Mouse (Mus musculus): ENCODE measurements around the gene Pipox. TPM values are rescaled to one million over a fixed set of nuclear protein-coding genes. Genes with fewer than 3 reads are reported as not detected.

Pipox gene
- polyA plus RNA-seq, 1 experiment from 2014 or later = 12.6 TPM

GRCm38 (mm10) chr11:77889484-77889883 lies 4.4 kb downstream of the Pipox start:
- Histone ChIP-seq H3K9ac (replicated peaks; ENCODE audit: low read depth, low read length) (no peak overlapping the region), H3K36me3 (ENCODE audit: control insufficient read depth, insufficient read depth) (no peaks in the 10 kb centered on the region), H3K9me3 (ENCODE audit: control insufficient read depth, low read length) (no peaks in the 10 kb centered on the region), H3K27me3 (replicated peaks; ENCODE audit: control insufficient read depth, insufficient read depth, low read length) (no peaks in the 10 kb centered on the region), H3K27ac (ENCODE audit: low read length) (no peak overlapping the region), H3K4me2 (ENCODE audit: low read length) (no peak overlapping the region), H3K4me3 (replicated peaks; ENCODE audit: low read length) (no peak overlapping the region), H3K4me1 (replicated peaks; ENCODE audit: control insufficient read depth, insufficient read depth, low read length) (peaks cover 84% of the 10 kb centered on the region)
- 28% methylated on average over 1 of the region's 2 CpGs for WGBS
- no peak for ATAC-seq

GRCm38 (mm10) chr11:77888846-77889245 lies 5.0 kb downstream of the Pipox start:
- 91% methylated on average over 5 of the region's 5 CpGs for WGBS
- H3K4me2 ChIP-seq (ENCODE audit: low read length) = no peak overlapping the region
- H3K4me1 ChIP-seq (replicated peaks; ENCODE audit: control insufficient read depth, insufficient read depth, low read length) = peaks cover 78% of the 10 kb centered on the region
- no peaks in the 10 kb centered on the region for H3K36me3 ChIP-seq (ENCODE audit: control insufficient read depth, insufficient read depth)
- no peaks in the 10 kb centered on the region for H3K9me3 ChIP-seq (ENCODE audit: control insufficient read depth, low read length)
- no peak overlapping the region for H3K9ac ChIP-seq (replicated peaks; ENCODE audit: low read depth, low read length)
- no peak overlapping the region for H3K4me3 ChIP-seq (replicated peaks; ENCODE audit: low read length)
- peak overlapping the region; percentile 69 for H3K27ac ChIP-seq (ENCODE audit: low read length)
- no peak for ATAC-seq
- H3K27me3 ChIP-seq (replicated peaks; ENCODE audit: control insufficient read depth, insufficient read depth, low read length) = no peaks in the 10 kb centered on the region

- peaks cover 64% of the 10 kb centered on the region for H3K4me1 ChIP-seq (replicated peaks; ENCODE audit: control insufficient read depth, insufficient read depth, low read length)
- peak overlapping the region; percentile 45 for H3K9ac ChIP-seq (replicated peaks; ENCODE audit: low read depth, low read length)
- peak overlapping the region; percentile 87 for H3K27ac ChIP-seq (ENCODE audit: low read length)
- H3K27me3 ChIP-seq (replicated peaks; ENCODE audit: control insufficient read depth, insufficient read depth, low read length) = no peaks in the 10 kb centered on the region
- peak; percentile 73 for ATAC-seq
- no peak overlapping the region for H3K4me3 ChIP-seq (replicated peaks; ENCODE audit: low read length)
- no peaks in the 10 kb centered on the region for H3K36me3 ChIP-seq (ENCODE audit: control insufficient read depth, insufficient read depth)
- H3K4me2 ChIP-seq (ENCODE audit: low read length) = 0 out of 2 replicates have a peak overlapping the region, but pooled peaks have one; percentile 12
- no peaks in the 10 kb centered on the region for H3K9me3 ChIP-seq (ENCODE audit: control insufficient read depth, low read length)
- WGBS = 17% methylated on average over 17 of the region's 17 CpGs
These were observed 6.4 kb downstream of the Pipox start for GRCm38 (mm10) chr11:77887373-77887960.

- no peak overlapping the region for H3K9ac ChIP-seq (replicated peaks; ENCODE audit: low read depth, low read length)
- WGBS = 38% methylated on average over 8 of the region's 8 CpGs
- ATAC-seq = no peak
- no peak overlapping the region for H3K4me3 ChIP-seq (replicated peaks; ENCODE audit: low read length)
- no peaks in the 10 kb centered on the region for H3K36me3 ChIP-seq (ENCODE audit: control insufficient read depth, insufficient read depth)
- peaks cover 49% of the 10 kb centered on the region for H3K4me1 ChIP-seq (replicated peaks; ENCODE audit: control insufficient read depth, insufficient read depth, low read length)
- no peaks in the 10 kb centered on the region for H3K9me3 ChIP-seq (ENCODE audit: control insufficient read depth, low read length)
- no peak overlapping the region for H3K27ac ChIP-seq (ENCODE audit: low read length)
- no peak overlapping the region for H3K4me2 ChIP-seq (ENCODE audit: low read length)
- no peaks in the 10 kb centered on the region for H3K27me3 ChIP-seq (replicated peaks; ENCODE audit: control insufficient read depth, insufficient read depth, low read length)
These were observed 8.7 kb downstream of the Pipox start for GRCm38 (mm10) chr11:77885246-77885575.

- no peak overlapping the region for H3K27ac ChIP-seq (ENCODE audit: low read length)
- no peak overlapping the region for H3K9ac ChIP-seq (replicated peaks; ENCODE audit: low read depth, low read length)
- H3K9me3 ChIP-seq (ENCODE audit: control insufficient read depth, low read length) = no peaks in the 10 kb centered on the region
- no peak overlapping the region for H3K4me2 ChIP-seq (ENCODE audit: low read length)
- no peak overlapping the region for H3K4me3 ChIP-seq (replicated peaks; ENCODE audit: low read length)
- ATAC-seq = no peak
- 54% methylated on average over 10 of the region's 10 CpGs for WGBS
- no peaks in the 10 kb centered on the region for H3K36me3 ChIP-seq (ENCODE audit: control insufficient read depth, insufficient read depth)
- no peaks in the 10 kb centered on the region for H3K27me3 ChIP-seq (replicated peaks; ENCODE audit: control insufficient read depth, insufficient read depth, low read length)
- H3K4me1 ChIP-seq (replicated peaks; ENCODE audit: control insufficient read depth, insufficient read depth, low read length) = peaks cover 48% of the 10 kb centered on the region
These were observed 9.2 kb downstream of the Pipox start for GRCm38 (mm10) chr11:77884524-77885245.

GRCm38 (mm10) chr11:77876760-77877148 lies 17.1 kb downstream of the Pipox start:
- no peak overlapping the region for H3K4me3 ChIP-seq (replicated peaks; ENCODE audit: low read length)
- H3K4me2 ChIP-seq (ENCODE audit: low read length) = no peak overlapping the region
- peaks cover 53% of the 10 kb centered on the region for H3K4me1 ChIP-seq (replicated peaks; ENCODE audit: control insufficient read depth, insufficient read depth, low read length)
- ATAC-seq = no peak
- H3K27ac ChIP-seq (ENCODE audit: low read length) = peak overlapping the region; percentile 76
- WGBS = 40% methylated on average over 11 of the region's 11 CpGs
- no peaks in the 10 kb centered on the region for H3K36me3 ChIP-seq (ENCODE audit: control insufficient read depth, insufficient read depth)
- H3K9me3 ChIP-seq (ENCODE audit: control insufficient read depth, low read length) = no peaks in the 10 kb centered on the region
- H3K27me3 ChIP-seq (replicated peaks; ENCODE audit: control insufficient read depth, insufficient read depth, low read length) = no peaks in the 10 kb centered on the region
- peak overlapping the region; percentile 46 for H3K9ac ChIP-seq (replicated peaks; ENCODE audit: low read depth, low read length)

- Histone ChIP-seq H3K9me3 (ENCODE audit: control insufficient read depth, low read length) (no peaks in the 10 kb centered on the region), H3K36me3 (ENCODE audit: control insufficient read depth, insufficient read depth) (no peaks in the 10 kb centered on the region), H3K27ac (ENCODE audit: low read length) (peak overlapping the region; percentile 76), H3K4me3 (replicated peaks; ENCODE audit: low read length) (no peak overlapping the region), H3K9ac (replicated peaks; ENCODE audit: low read depth, low read length) (peak overlapping the region; percentile 46), H3K4me2 (ENCODE audit: low read length) (peak overlapping the region; percentile 9; the same call in 1 of the 2 replicates), H3K27me3 (replicated peaks; ENCODE audit: control insufficient read depth, insufficient read depth, low read length) (no peaks in the 10 kb centered on the region), H3K4me1 (replicated peaks; ENCODE audit: control insufficient read depth, insufficient read depth, low read length) (peaks cover 59% of the 10 kb centered on the region)
- 33% methylated on average over 26 of the region's 26 CpGs for WGBS
- ATAC-seq = peak; percentile 8; the same call in 1 of the 2 replicates
These were observed 17.8 kb downstream of the Pipox start for GRCm38 (mm10) chr11:77875847-77876759.

GRCm38 (mm10) chr11:77875269-77875668 lies 18.6 kb downstream of the Pipox start:
- H3K27ac ChIP-seq (ENCODE audit: low read length) = peak overlapping the region; percentile 76
- H3K4me2 ChIP-seq (ENCODE audit: low read length) = no peak overlapping the region
- H3K27me3 ChIP-seq (replicated peaks; ENCODE audit: control insufficient read depth, insufficient read depth, low read length) = no peaks in the 10 kb centered on the region
- H3K4me3 ChIP-seq (replicated peaks; ENCODE audit: low read length) = no peak overlapping the region
- ATAC-seq = peak; percentile 77
- H3K4me1 ChIP-seq (replicated peaks; ENCODE audit: control insufficient read depth, insufficient read depth, low read length) = peaks cover 63% of the 10 kb centered on the region
- H3K9ac ChIP-seq (replicated peaks; ENCODE audit: low read depth, low read length) = no peak overlapping the region; the same call in 1 of the 2 replicates
- H3K36me3 ChIP-seq (ENCODE audit: control insufficient read depth, insufficient read depth) = no peaks in the 10 kb centered on the region
- no peaks in the 10 kb centered on the region for H3K9me3 ChIP-seq (ENCODE audit: control insufficient read depth, low read length)
- 14% methylated on average over 5 of the region's 5 CpGs for WGBS

GRCm38 (mm10) chr11:77874685-77875231 lies 19.1 kb downstream of the Pipox start:
- H3K27ac ChIP-seq (ENCODE audit: low read length) = peak overlapping the region; percentile 72
- H3K4me3 ChIP-seq (replicated peaks; ENCODE audit: low read length) = no peak overlapping the region
- WGBS = 40% methylated on average over 6 of the region's 6 CpGs
- H3K36me3 ChIP-seq (ENCODE audit: control insufficient read depth, insufficient read depth) = no peaks in the 10 kb centered on the region
- H3K27me3 ChIP-seq (replicated peaks; ENCODE audit: control insufficient read depth, insufficient read depth, low read length) = no peaks in the 10 kb centered on the region
- H3K4me1 ChIP-seq (replicated peaks; ENCODE audit: control insufficient read depth, insufficient read depth, low read length) = peaks cover 62% of the 10 kb centered on the region
- no peak overlapping the region for H3K4me2 ChIP-seq (ENCODE audit: low read length)
- H3K9me3 ChIP-seq (ENCODE audit: control insufficient read depth, low read length) = no peaks in the 10 kb centered on the region
- no peak overlapping the region for H3K9ac ChIP-seq (replicated peaks; ENCODE audit: low read depth, low read length)
- no peak for ATAC-seq
